Mouse (Mus musculus): ENCODE measurements around the gene Ngp.

Gene Ngp

GRCm38 (mm10) chr9:110440049-110440448 lies 20.5 kb downstream of the Ngp start:
- DNase-seq: peak; percentile 9

DNA sequence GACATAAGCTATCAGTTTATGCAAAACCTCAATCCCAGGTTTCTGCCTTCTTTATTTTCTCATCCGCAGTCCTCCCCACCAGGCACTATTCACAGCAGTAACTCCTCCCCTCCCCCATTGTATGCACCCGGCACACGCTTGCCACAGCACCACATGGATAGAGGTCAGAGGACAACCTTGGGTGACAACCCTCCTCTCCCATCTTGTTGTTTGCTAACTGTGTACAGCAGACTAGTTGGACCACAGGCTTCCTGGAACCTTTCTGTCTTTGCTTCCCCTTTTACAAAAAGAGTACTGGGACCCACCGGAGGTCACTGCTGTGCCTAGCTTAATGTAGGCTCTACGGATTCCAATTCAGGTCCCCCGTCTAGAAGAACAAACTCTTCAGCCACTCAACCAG lies 21.0 kb downstream of the Ngp start:
- no peak for DNase-seq

GRCm38 (mm10) chr9:110448356-110448755 lies 28.8 kb downstream of the Ngp start:
- no peak for DNase-seq

DNA sequence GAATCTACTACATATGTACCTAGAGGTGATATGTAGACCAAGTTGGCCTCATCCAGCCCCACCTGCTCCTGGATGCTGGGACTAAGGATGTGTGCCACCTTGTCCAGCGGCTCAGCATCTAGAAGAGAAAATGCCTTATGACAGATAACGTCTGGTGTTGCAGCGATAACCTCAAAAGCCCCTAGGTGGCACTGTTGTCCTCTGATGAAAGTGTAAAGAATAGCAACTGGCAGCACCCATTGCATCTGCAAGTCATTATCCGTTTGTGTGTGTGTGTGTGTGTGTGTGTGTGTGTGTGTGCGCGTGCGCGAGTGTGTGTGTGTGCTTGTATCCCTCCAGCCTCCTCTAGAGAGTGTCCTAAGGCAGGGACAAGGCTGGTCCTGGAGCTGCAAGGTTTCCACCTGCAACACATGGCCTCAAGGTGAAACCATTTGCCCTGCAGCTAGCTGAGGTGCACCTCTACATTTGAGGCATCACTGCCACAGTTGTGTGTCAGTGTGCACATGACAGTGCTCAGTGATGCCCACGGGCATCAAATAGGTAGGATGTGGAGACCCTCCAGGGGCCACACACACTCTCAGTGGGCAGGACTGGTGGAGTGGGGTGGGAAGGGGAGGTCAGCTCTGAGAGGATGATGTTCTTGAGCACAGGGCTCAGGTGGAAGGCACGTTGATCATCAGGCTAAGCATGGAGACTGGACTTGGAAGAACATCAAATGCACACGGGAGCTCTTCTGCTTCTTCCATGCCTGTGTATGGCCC lies 29.5 kb downstream of the Ngp start:
- peak; percentile 82 for DNase-seq

- no peak for DNase-seq
These were observed 33.0 kb downstream of the Ngp start for GRCm38 (mm10) chr9:110452523-110452922.

DNA sequence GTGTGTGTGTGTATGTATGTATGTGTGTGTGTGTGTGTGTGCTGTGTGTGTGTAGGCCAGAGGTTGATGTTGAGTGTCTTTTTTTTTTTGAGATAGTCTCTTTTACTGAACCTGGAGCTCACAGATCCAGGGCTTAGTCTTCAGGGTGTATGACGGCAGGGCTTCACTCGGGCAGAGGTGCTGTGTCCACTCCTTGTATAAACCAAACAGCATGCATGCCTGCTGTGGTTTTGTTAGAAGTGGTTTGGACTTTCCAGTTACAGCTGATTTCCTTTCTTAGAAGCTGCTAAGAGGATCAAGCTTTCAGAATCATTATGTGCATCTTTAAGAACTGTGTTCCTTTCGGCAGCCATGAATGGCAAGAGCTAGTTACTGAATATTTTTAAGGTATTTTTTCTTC lies 38.4 kb downstream of the Ngp start:
- no peak for DNase-seq

DNA sequence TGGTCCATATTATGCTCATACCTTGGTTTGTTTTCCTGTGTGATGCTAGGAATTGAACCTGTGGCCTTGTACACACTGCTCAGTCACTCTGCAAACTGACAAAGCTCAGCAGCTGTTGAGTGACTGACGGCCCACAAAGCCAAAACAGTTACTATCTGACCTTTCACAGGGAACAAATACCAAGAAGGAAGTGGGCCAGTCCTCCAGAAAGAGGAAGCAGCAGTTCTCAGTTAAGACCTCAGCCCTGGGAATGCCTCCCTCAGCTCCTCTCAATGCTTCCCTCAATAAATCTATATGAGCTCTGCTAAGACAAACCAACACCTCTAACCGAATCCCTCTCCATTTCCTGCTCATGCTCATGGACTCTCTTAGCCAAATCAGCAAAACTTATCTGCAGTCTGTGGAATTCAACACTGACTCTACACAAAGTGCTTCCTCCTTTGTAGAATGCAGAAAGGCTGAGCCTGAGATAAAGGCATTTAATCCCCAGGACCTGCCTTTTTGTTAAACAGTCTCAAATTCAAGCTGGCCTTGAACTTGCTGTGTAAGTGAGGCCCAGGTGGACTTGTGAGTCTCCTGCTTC lies 39.7 kb downstream of the Ngp start:
- no peak for DNase-seq

DNA sequence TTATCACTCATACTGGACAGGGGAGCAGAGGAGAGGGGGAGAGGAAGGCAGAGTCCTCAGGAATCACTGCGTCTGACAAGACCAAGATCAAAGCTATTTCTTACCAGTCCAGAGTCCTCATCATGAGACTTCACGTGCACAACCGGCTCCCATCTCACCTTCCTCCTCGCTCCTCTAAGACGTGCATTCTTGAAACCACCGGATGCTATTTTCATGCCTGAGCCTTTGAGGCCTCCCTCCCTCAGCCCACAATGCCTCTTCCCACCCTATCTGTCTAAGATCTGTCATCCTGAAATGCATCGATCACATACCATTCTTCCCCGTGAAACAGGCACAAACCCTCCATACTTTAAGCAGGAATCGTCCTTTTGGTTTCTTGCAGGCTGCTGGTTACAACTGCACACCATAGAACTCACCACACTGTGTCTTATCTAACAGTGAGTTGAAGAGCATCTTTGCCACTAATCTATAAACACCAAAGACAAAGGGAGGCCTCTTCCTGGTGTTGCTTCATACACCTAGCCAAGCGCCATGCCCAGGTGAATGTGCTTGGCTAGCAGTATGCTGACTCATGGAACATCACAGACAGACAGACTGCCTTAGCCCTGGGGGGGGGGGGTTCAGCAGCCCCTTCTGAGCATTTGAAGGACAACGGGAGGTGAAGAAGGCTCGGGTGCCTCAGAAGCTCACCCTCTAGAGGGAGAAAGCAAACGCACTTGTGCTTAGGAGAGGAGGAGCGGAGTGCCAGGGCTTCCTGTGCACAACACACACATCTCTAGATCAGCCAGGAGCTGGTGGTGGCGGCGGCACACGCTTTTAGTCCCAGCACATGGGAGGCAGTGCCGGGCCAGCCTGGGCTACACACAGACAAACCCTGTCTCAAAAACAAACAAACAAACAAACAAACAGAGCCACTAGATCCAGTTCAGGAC lies 41.6 kb downstream of the Ngp start:
- no peak for DNase-seq

- DNase-seq: no peak
These were observed 42.8 kb downstream of the Ngp start for GRCm38 (mm10) chr9:110462321-110462720.

DNA sequence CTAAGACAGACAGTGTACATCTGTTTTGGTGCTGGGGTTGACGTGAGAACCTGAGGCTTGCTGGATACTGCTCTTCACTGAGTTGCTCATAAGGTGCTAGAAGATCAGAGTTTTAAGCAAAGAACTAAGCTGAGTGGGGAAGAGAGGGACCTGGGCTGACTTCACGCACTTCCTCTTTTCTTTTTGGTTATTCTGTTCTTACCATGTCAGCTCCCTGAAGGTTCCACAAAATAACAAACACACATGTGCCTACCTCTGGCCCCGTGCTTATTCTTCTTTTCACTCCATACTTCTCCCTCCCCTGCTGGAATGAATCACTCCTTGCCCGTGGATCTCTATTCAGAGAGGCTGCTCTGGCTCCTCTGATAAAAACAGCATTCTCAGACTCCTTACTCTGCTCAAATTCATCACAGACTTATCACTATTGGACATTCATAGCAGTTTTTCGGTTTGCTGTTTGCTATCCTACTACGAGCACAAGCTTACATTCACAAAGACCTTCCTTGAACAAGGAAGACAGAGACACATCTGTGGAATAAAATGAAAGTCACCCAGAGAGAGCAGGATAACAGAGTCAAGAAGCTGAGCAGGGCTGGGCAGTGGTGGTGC lies 44.5 kb downstream of the Ngp start:
- DNase-seq: no peak

- no peak for DNase-seq
These were observed 45.8 kb downstream of the Ngp start for GRCm38 (mm10) chr9:110465336-110465735.

DNA sequence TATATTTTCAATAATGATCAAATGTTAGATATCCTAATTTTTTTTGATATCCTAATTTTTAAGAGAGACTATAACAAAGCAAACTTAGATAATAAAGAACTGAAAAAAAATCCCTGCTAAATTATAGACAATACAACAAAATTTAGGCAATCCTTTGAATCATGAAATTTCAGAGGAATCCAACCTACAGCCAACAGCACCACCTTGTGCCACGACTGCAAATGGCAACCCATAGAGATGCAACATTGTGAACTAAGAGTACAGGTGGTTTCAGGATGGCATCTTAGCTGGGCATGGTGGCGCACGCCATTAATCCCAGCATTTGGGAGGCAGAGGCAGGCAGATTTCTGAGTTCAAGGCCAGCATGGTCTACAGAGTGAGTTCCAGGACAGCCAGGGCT lies 46.6 kb downstream of the Ngp start:
- peak; percentile 53 for DNase-seq

Measured in lung, postnatal 14 days (tissue).